In genomic region chr6:115503549-115504159, GRCm38 (mm10) we compare ENCODE assay signal across 30 mouse cellular contexts. TPM values are rescaled to one million over a fixed set of nuclear protein-coding genes. Genes with fewer than 3 reads are reported as not detected.
DNase-seq lines count a peak whose midpoint lies in the region; ATAC-seq and TF ChIP-seq lines count a peak whose summit lies in the region.
"Had no signal": no experiment of that assay in that cellular context is flagged by ENCODE, and none has a peak within 500 bp of the region (broad histone marks: within the 10 kb centered on the region; RNA-seq: fewer than 3 reads in every experiment).

No protein-coding gene starts in this region.

- no peaks in the 10 kb centered on the region for H3K27me3 ChIP-seq in kidney, embryonic 15.5 days
- no peaks in the 10 kb centered on the region for H3K27me3 ChIP-seq in kidney, adult 2 months (replicated peaks; ENCODE audit: control insufficient read depth, insufficient read depth, low read length)
- H3K27me3 ChIP-seq in lung, postnatal 0 days (replicated peaks; ENCODE audit: insufficient read depth, low read length), result no peaks in the 10 kb centered on the region
- H3K27me3 ChIP-seq in intestine, embryonic 14.5 days (replicated peaks; ENCODE audit: control insufficient read depth, insufficient read depth, low read length), result no peaks in the 10 kb centered on the region
- H3K27me3 ChIP-seq in stomach, embryonic 14.5 days (ENCODE audit: control insufficient read depth, insufficient read depth, low read length), result no peaks in the 10 kb centered on the region
- H3K27me3 ChIP-seq: CH12.LX; embryonic facial prominence, embryonic 12.5 days; forebrain, embryonic 12.5 days; hindbrain, embryonic 12.5 days; liver, embryonic 15.5 days; neural tube, embryonic 12.5 days; Patski had no signal

- no peak for TF ChIP-seq CTCF in kidney, adult 2 months (conservative IDR thresholded peaks at IDR 0.05; ENCODE audit: insufficient read depth, insufficient read length, low read depth, low read length)
- TF ChIP-seq CTCF in lung, postnatal 0 days (IDR thresholded peaks at IDR 0.05), result no peak

- H3K9me3 ChIP-seq in kidney, embryonic 15.5 days (replicated peaks), result peaks cover 4% of the 10 kb centered on the region; the same call in 1 of the 2 replicates
- H3K9me3 ChIP-seq in lung, postnatal 0 days (ENCODE audit: low read length), result no peaks in the 10 kb centered on the region
- no peaks in the 10 kb centered on the region for H3K9me3 ChIP-seq in intestine, embryonic 14.5 days (ENCODE audit: control insufficient read depth, low read length)
- no peaks in the 10 kb centered on the region; the same call in 1 of the 2 replicates for H3K9me3 ChIP-seq in stomach, embryonic 14.5 days (ENCODE audit: control insufficient read depth, low read depth, low read length)
- H3K9me3 ChIP-seq: embryonic facial prominence, embryonic 12.5 days; forebrain, embryonic 12.5 days; G1E; limb, embryonic 10.5 days; liver, embryonic 15.5 days had no signal

- peak; percentile 46 for ATAC-seq in kidney, embryonic 15.5 days (replicated peaks; ENCODE audit: low FRiP score)
- ATAC-seq in lung, postnatal 0 days, result peak; percentile 18; the same call in 1 of the 2 replicates
- ATAC-seq in intestine, embryonic 14.5 days (replicated peaks; ENCODE audit: low FRiP score, low TSS enrichment, low read depth), result peak; percentile 76
- ATAC-seq in stomach, embryonic 14.5 days (ENCODE audit: insufficient number of reproducible peaks, insufficient read depth, low FRiP score, low read depth), result peak; percentile 88

- WGBS in kidney, embryonic 15.5 days, result 68% methylated on average over 10 of the region's 10 CpGs
- WGBS in kidney, adult 2 months, result 84% methylated on average over 10 of the region's 10 CpGs
- WGBS in lung, postnatal 0 days, result 60% methylated on average over 10 of the region's 10 CpGs
- 71% methylated on average over 10 of the region's 10 CpGs for WGBS in intestine, embryonic 14.5 days
- 67% methylated on average over 10 of the region's 10 CpGs for WGBS in stomach, embryonic 14.5 days

- TF ChIP-seq POLR2A in kidney, adult 2 months (IDR thresholded peaks at IDR 0.05; ENCODE audit: low read depth, low read length), result no peak

- H3K4me2 ChIP-seq in kidney, embryonic 15.5 days, result no peak overlapping the region
- H3K4me2 ChIP-seq in lung, postnatal 0 days (replicated peaks; ENCODE audit: low read depth, low read length), result no peak overlapping the region
- no peak overlapping the region for H3K4me2 ChIP-seq in intestine, embryonic 14.5 days (ENCODE audit: low read length)
- no peak overlapping the region for H3K4me2 ChIP-seq in stomach, embryonic 14.5 days (replicated peaks; ENCODE audit: low read depth, low read length)
- H3K4me2 ChIP-seq: embryonic facial prominence, embryonic 12.5 days; forebrain, embryonic 12.5 days; heart, embryonic 12.5 days; hindbrain, embryonic 12.5 days; liver, embryonic 15.5 days; neural tube, embryonic 12.5 days had no signal

- peak overlapping the region; percentile 68 for H3K27ac ChIP-seq in kidney, embryonic 15.5 days
- no peak overlapping the region for H3K27ac ChIP-seq in kidney, adult 2 months (ENCODE audit: insufficient read depth, low read depth, low read length)
- no peak overlapping the region for H3K27ac ChIP-seq in lung, postnatal 0 days (ENCODE audit: low read length)
- H3K27ac ChIP-seq in intestine, embryonic 14.5 days (ENCODE audit: low read depth), result 0 out of 2 replicates have a peak overlapping the region, but pooled peaks have one; percentile 12
- H3K27ac ChIP-seq in stomach, embryonic 14.5 days (ENCODE audit: low read length), result 0 out of 2 replicates have a peak overlapping the region, but pooled peaks have one; percentile 29
- H3K27ac ChIP-seq: embryonic facial prominence, embryonic 12.5 days; forebrain, embryonic 12.5 days; hindbrain, embryonic 12.5 days; layer of hippocampus, adult 2 months; limb, embryonic 10.5 days; liver, embryonic 15.5 days; neural tube, embryonic 12.5 days had no signal

- no peak for TF ChIP-seq EP300 in lung, postnatal 0 days (IDR thresholded peaks at IDR 0.05)

- no peaks in the 10 kb centered on the region for H3K36me3 ChIP-seq in kidney, embryonic 15.5 days
- H3K36me3 ChIP-seq in kidney, adult 2 months (ENCODE audit: control insufficient read depth, insufficient read depth, low read length), result no peaks in the 10 kb centered on the region
- no peaks in the 10 kb centered on the region for H3K36me3 ChIP-seq in lung, postnatal 0 days (ENCODE audit: insufficient read depth, low read length)
- H3K36me3 ChIP-seq in intestine, embryonic 14.5 days (ENCODE audit: control insufficient read depth, insufficient read depth, low read length), result no peaks in the 10 kb centered on the region
- H3K36me3 ChIP-seq in stomach, embryonic 14.5 days (ENCODE audit: control insufficient read depth, insufficient read depth, low read length), result no peaks in the 10 kb centered on the region
- H3K36me3 ChIP-seq: embryonic facial prominence, embryonic 12.5 days; forebrain, embryonic 12.5 days; G1E; heart, embryonic 12.5 days; hindbrain, embryonic 12.5 days; limb, embryonic 10.5 days; liver, embryonic 15.5 days; neural tube, embryonic 12.5 days had no signal

- H3K4me3 ChIP-seq in kidney, embryonic 15.5 days (replicated peaks), result no peak overlapping the region
- H3K4me3 ChIP-seq in kidney, adult 2 months (ENCODE audit: insufficient read depth, low read depth, low read length), result no peak overlapping the region
- no peak overlapping the region for H3K4me3 ChIP-seq in lung, postnatal 0 days (ENCODE audit: low read depth, low read length)
- H3K4me3 ChIP-seq in intestine, embryonic 14.5 days (ENCODE audit: low read depth, low read length), result no peak overlapping the region
- no peak overlapping the region for H3K4me3 ChIP-seq in stomach, embryonic 14.5 days (ENCODE audit: low read depth, low read length)
- H3K4me3 ChIP-seq: embryonic facial prominence, embryonic 12.5 days; forebrain, embryonic 12.5 days; heart, embryonic 12.5 days; hindbrain, embryonic 12.5 days; layer of hippocampus, adult 2 months; limb, embryonic 10.5 days; liver, embryonic 15.5 days; neural tube, embryonic 12.5 days had no signal

- H3K9ac ChIP-seq in kidney, embryonic 15.5 days, result no peak overlapping the region
- H3K9ac ChIP-seq in lung, postnatal 0 days (replicated peaks; ENCODE audit: low read depth), result no peak overlapping the region
- no peak overlapping the region for H3K9ac ChIP-seq in intestine, embryonic 14.5 days (ENCODE audit: low read length)
- no peak overlapping the region for H3K9ac ChIP-seq in stomach, embryonic 14.5 days (replicated peaks; ENCODE audit: low read depth, low read length)
- H3K9ac ChIP-seq: embryonic facial prominence, embryonic 12.5 days; forebrain, embryonic 12.5 days; heart, embryonic 12.5 days; hindbrain, embryonic 12.5 days; liver, embryonic 15.5 days; neural tube, embryonic 12.5 days had no signal

- H3K4me1 ChIP-seq in kidney, embryonic 15.5 days, result peaks cover 21% of the 10 kb centered on the region
- no peaks in the 10 kb centered on the region for H3K4me1 ChIP-seq in kidney, adult 2 months (ENCODE audit: control insufficient read depth, insufficient read depth, low read length)
- H3K4me1 ChIP-seq in lung, postnatal 0 days (ENCODE audit: insufficient read depth, low read depth, low read length), result no peaks in the 10 kb centered on the region
- H3K4me1 ChIP-seq in intestine, embryonic 14.5 days (replicated peaks; ENCODE audit: control insufficient read depth, insufficient read depth, low read length), result no peaks in the 10 kb centered on the region
- 0 out of 2 replicates have a peak, but pooled peaks cover 2% of the 10 kb centered on the region for H3K4me1 ChIP-seq in stomach, embryonic 14.5 days (ENCODE audit: control insufficient read depth, insufficient read depth, low read length)
- H3K4me1 ChIP-seq: embryonic facial prominence, embryonic 12.5 days; forebrain, embryonic 12.5 days; neural tube, embryonic 12.5 days had no signal

- no peak for DNase-seq in kidney, adult 2 months
- no peak for DNase-seq in lung, postnatal 0 days (ENCODE audit: low spot score)
- DNase-seq in lung, postnatal 14 days, result no peak
- no peak for DNase-seq in intestine, embryonic 14.5 days (ENCODE audit: low spot score)
- no peak for DNase-seq in spleen, postnatal 36 days (ENCODE audit: low spot score in 2 of 2)
- no peak for DNase-seq in spleen, postnatal 14 days (ENCODE audit: low spot score in 2 of 2)
- DNase-seq: adrenal gland, postnatal 36 days; B cell, adult 2 months; cerebellum, adult 11 months; cerebellum, postnatal 10 days; gastrocnemius, postnatal 25 days; heart, adult 18-20 months; heart, postnatal 14 days; kidney, postnatal 25 days; liver; midbrain, embryonic 14.5 days; thymus, postnatal 14 days had no signal

RNA-seq across cellular contexts. Expression of gene Tsen2, which starts 40.8 kb away (rescaled TPM):
- 31.3 and 32.9 TPM in 2 replicates for polyA plus RNA-seq in kidney, embryonic 15.5 days (2015; fragmentation: Nextera tagmentation; extraction: Ambion mirVana)
- 4.2 and 4.8 TPM in 2 replicates for polyA plus RNA-seq in kidney, adult 2 months (2012; rRNA removed)
- 8.7 and 9.6 TPM in 2 replicates for polyA plus RNA-seq in lung, postnatal 0 days (2015; fragmentation: Nextera tagmentation; extraction: Ambion mirVana)
- polyA plus RNA-seq in intestine, embryonic 14.5 days (2014; fragmentation: Nextera tagmentation; extraction: Ambion mirVana), result 32.3 and 32.6 TPM in 2 replicates
- 27.7 and 31.7 TPM in 2 replicates for polyA plus RNA-seq in stomach, embryonic 14.5 days (2014; fragmentation: Nextera tagmentation; extraction: Ambion mirVana)

Comparison
In these comparisons a context has a peak if more than half of its experiments do, and no peak if none do; other contexts are left out.
1. H3K27ac ChIP-seq: peak in kidney, embryonic 15.5 days (single experiment), intestine, embryonic 14.5 days (single experiment) and stomach, embryonic 14.5 days (single experiment); none in kidney, adult 2 months (single experiment) and lung, postnatal 0 days (single experiment).
2. ATAC-seq: peak in every context shown above with its lines; median percentile 88 in stomach, embryonic 14.5 days; 76 in intestine, embryonic 14.5 days; 46 in kidney, embryonic 15.5 days; 18 in lung, postnatal 0 days.